Mouse (Mus musculus) neural tube, embryonic 11.5 days (tissue): ENCODE data around the gene Rae1. TPM values are rescaled to one million over a fixed set of nuclear protein-coding genes. Genes with fewer than 3 reads are reported as not detected.

Source experiments
- ATAC-seq: fragments of 200-750 bp; cut with Nextera tagmentation; 2 replicates; pipeline ENCODE4 v1.8.0; 2017; ENCODE audit warnings: moderate number of reproducible peaks, mild to moderate bottlenecking, moderate TSS enrichment, moderate library complexity; ENCODE audit not compliant: insufficient read depth, low FRiP score, low TSS enrichment
- DNase-seq: peaks from one replicate; pipeline ENCODE4 v3.0.0-alpha.2; 2015; ENCODE audit warnings: low spot score
- H3K27ac ChIP-seq: fragments of 300-500 bp; sonication (generic); 2 replicates; pipeline ENCODE4 v1.5.1; 2014; ENCODE audit warnings: low read depth, mild to moderate bottlenecking, low read length
- H3K27me3 ChIP-seq: fragments of 300-500 bp; sonication (generic); 2 replicates; pipeline ENCODE4 v1.6.1; 2014; ENCODE audit warnings: mild to moderate bottlenecking, low read length, mixed read lengths; ENCODE audit not compliant: control insufficient read depth, insufficient read depth
- H3K36me3 ChIP-seq: fragments of 300-500 bp; sonication (generic); 2 replicates; pipeline ENCODE4 v1.6.1; 2014; ENCODE audit warnings: mild to moderate bottlenecking, low read length, moderate library complexity, mixed read lengths; ENCODE audit not compliant: control insufficient read depth, insufficient read depth
- H3K4me1 ChIP-seq: fragments of 300-500 bp; sonication (generic); 2 replicates; pipeline ENCODE4 v1.6.1; 2014; ENCODE audit warnings: low read length, mixed read lengths; ENCODE audit not compliant: control insufficient read depth, insufficient read depth
- H3K4me2 ChIP-seq: fragments of 300-500 bp; sonication (generic); 2 replicates; pipeline ENCODE4 v1.6.1; 2014; ENCODE audit warnings: low read depth, mild to moderate bottlenecking, moderate library complexity
- H3K4me3 ChIP-seq: fragments of 300-500 bp; sonication (generic); 2 replicates; pipeline ENCODE4 v1.5.1; 2014; ENCODE audit warnings: low read depth, low read length
- H3K9ac ChIP-seq: fragments of 300-500 bp; sonication (generic); 2 replicates; pipeline ENCODE4 v1.6.1; 2014; ENCODE audit warnings: mild to moderate bottlenecking, low read length
- H3K9me3 ChIP-seq: fragments of 300-500 bp; sonication (generic); 2 replicates; pipeline ENCODE4 v1.6.1; 2016; ENCODE audit warnings: low read length; ENCODE audit not compliant: control insufficient read depth
- WGBS: fragments of 180-500 bp; shearing (Covaris S2); extraction: QIAGEN DNeasy Blood & Tissue Kit; methylation state at CpG from one replicate; pipeline ENCODE4 v1.1.7; 2014; 5-methylcytosine and 5-hydroxymethylcytosine counted together
- polyA plus RNA-seq: library from polyadenylated mRNA; unstranded; fragments of >200 nt; fragmentation: Nextera tagmentation; extraction: Ambion mirVana; gene quantifications from 2 replicates; pipeline ENCODE4 v1.2.1, GENCODE M21; 2014

Rae1 gene
- polyA plus RNA-seq, 1 experiment from 2014 or later: 137 TPM

GRCm38 (mm10) chr2:172965249-172965648 lies 34.7 kb upstream of the Rae1 start:
- WGBS: 54% methylated on average over 11 of the region's 11 CpGs
- H3K9me3 ChIP-seq: no peaks in the 10 kb centered on the region
- no peak overlapping the region for H3K27ac ChIP-seq
- H3K4me1 ChIP-seq: no peaks in the 10 kb centered on the region
- no peaks in the 10 kb centered on the region for H3K36me3 ChIP-seq
- no peak for DNase-seq
- H3K27me3 ChIP-seq: no peaks in the 10 kb centered on the region
- no peak overlapping the region for H3K4me2 ChIP-seq
- no peak overlapping the region for H3K9ac ChIP-seq
- ATAC-seq: no peak
- H3K4me3 ChIP-seq: no peak overlapping the region

GRCm38 (mm10) chr2:172966480-172966879 lies 33.4 kb upstream of the Rae1 start:
- no peak for ATAC-seq
- 83% methylated on average over 5 of the region's 5 CpGs for WGBS
- no peaks in the 10 kb centered on the region for H3K27me3 ChIP-seq

GRCm38 (mm10) chr2:172971865-172972264 lies 28.1 kb upstream of the Rae1 start:
- WGBS: 93% methylated on average over 2 of the region's 2 CpGs
- no peak for DNase-seq
- Histone ChIP-seq H3K4me3 (no peak overlapping the region), H3K4me2 (no peak overlapping the region), H3K36me3 (no peaks in the 10 kb centered on the region), H3K27ac (no peak overlapping the region), H3K4me1 (peaks cover 4% of the 10 kb centered on the region; the same call in 1 of the 2 replicates), H3K27me3 (no peaks in the 10 kb centered on the region), H3K9me3 (no peaks in the 10 kb centered on the region), H3K9ac (no peak overlapping the region)
- ATAC-seq: no peak

More at GRCm38 (mm10) chr2:172966480-172966879, 33.4 kb upstream of the Rae1 start:
- no peaks in the 10 kb centered on the region for H3K9me3 ChIP-seq
- no peak for DNase-seq
- no peak overlapping the region for H3K27ac ChIP-seq
- no peak overlapping the region for H3K4me3 ChIP-seq
- H3K36me3 ChIP-seq: no peaks in the 10 kb centered on the region
- H3K4me2 ChIP-seq: no peak overlapping the region
- H3K9ac ChIP-seq: no peak overlapping the region
- no peaks in the 10 kb centered on the region for H3K4me1 ChIP-seq

GRCm38 (mm10) chr2:172973806-172974565 lies 25.9 kb upstream of the Rae1 start:
- WGBS: 28% methylated on average over 7 of the region's 7 CpGs
- DNase-seq: no peak

GRCm38 (mm10) chr2:172974701-172975100 lies 25.2 kb upstream of the Rae1 start:
- Histone ChIP-seq H3K4me3 (no peak overlapping the region), H3K9ac (no peak overlapping the region), H3K4me1 (peaks cover 11% of the 10 kb centered on the region; the same call in 1 of the 2 replicates), H3K27me3 (no peaks in the 10 kb centered on the region), H3K36me3 (no peaks in the 10 kb centered on the region), H3K9me3 (no peaks in the 10 kb centered on the region), H3K4me2 (no peak overlapping the region), H3K27ac (no peak overlapping the region)
- no peak for ATAC-seq
- WGBS: 50% methylated on average over 7 of the region's 7 CpGs
- DNase-seq: no peak

More at GRCm38 (mm10) chr2:172973806-172974565, 25.9 kb upstream of the Rae1 start:
- ATAC-seq: no peak
- no peaks in the 10 kb centered on the region for H3K36me3 ChIP-seq
- H3K27ac ChIP-seq: no peak overlapping the region
- H3K27me3 ChIP-seq: no peaks in the 10 kb centered on the region
- H3K4me3 ChIP-seq: no peak overlapping the region
- H3K4me1 ChIP-seq: peaks cover 11% of the 10 kb centered on the region; the same call in 1 of the 2 replicates
- no peak overlapping the region for H3K4me2 ChIP-seq
- H3K9me3 ChIP-seq: no peaks in the 10 kb centered on the region
- H3K9ac ChIP-seq: no peak overlapping the region

- Histone ChIP-seq H3K4me2 (no peak overlapping the region), H3K9me3 (no peaks in the 10 kb centered on the region), H3K27ac (no peak overlapping the region), H3K36me3 (no peaks in the 10 kb centered on the region), H3K4me3 (no peak overlapping the region), H3K27me3 (no peaks in the 10 kb centered on the region), H3K9ac (no peak overlapping the region), H3K4me1 (peaks cover 11% of the 10 kb centered on the region; the same call in 1 of the 2 replicates)
- ATAC-seq (no peak), DNase-seq (no peak)
- 80% methylated on average over 6 of the region's 6 CpGs for WGBS
Observed at GRCm38 (mm10) chr2:172975159-172975558, 24.8 kb upstream of the Rae1 start.

- Histone ChIP-seq H3K4me3 (no peak overlapping the region), H3K36me3 (no peaks in the 10 kb centered on the region), H3K4me2 (0 out of 2 replicates have a peak overlapping the region, but pooled peaks have one; percentile 5), H3K27me3 (no peaks in the 10 kb centered on the region), H3K9ac (no peak overlapping the region), H3K27ac (no peak overlapping the region), H3K4me1 (peaks cover 11% of the 10 kb centered on the region; the same call in 1 of the 2 replicates), H3K9me3 (no peaks in the 10 kb centered on the region)
- WGBS: 22% methylated on average over 7 of the region's 7 CpGs
- no peak for ATAC-seq
- DNase-seq: no peak
Observed at GRCm38 (mm10) chr2:172976661-172977238, 23.2 kb upstream of the Rae1 start.

GRCm38 (mm10) chr2:172977409-172978130 lies 22.3 kb upstream of the Rae1 start, which contains the start of gene Spo11:
Gene Spo11 (plus strand): TSS chr2:172977700.
- ATAC-seq (no peak; the same call in 1 of the 2 replicates), DNase-seq (no peak)
- no peak within 1 kb of the TSS for H3K4me3 ChIP-seq
- peak within 1 kb of the TSS; percentile 5; the same call in 1 of the 2 replicates for H3K4me2 ChIP-seq
- no peak within 1 kb of the TSS for H3K9ac ChIP-seq
- 16% methylated on average over 14 of the region's 14 CpGs for WGBS
- no peaks in the 10 kb centered on the region for H3K27me3 ChIP-seq
- H3K27ac ChIP-seq: peak within 1 kb of the TSS; percentile 24; the same call in 1 of the 2 replicates
- no peaks in the 10 kb centered on the region for H3K9me3 ChIP-seq
- no peaks in the 10 kb centered on the region for H3K36me3 ChIP-seq
- H3K4me1 ChIP-seq: peaks cover 11% of the 10 kb centered on the region; the same call in 1 of the 2 replicates
